Mouse (Mus musculus) adrenal gland, adult 10 weeks (tissue): ENCODE data around the gene Rab39. TPM values are rescaled to one million over a fixed set of nuclear protein-coding genes. Genes with fewer than 3 reads are reported as not detected.

Experiments used
- polyA plus RNA-seq: library from polyadenylated mRNA; stranded (reverse); fragments of 350-450 nt; fragmentation: Illumina TruSeq; extraction: RNeasy Lipid Tissue Mini Kit (QIAGEN cat#74804); gene quantifications from one replicate; pipeline ENCODE4 v1.2.3, GENCODE M21; 2014; ENCODE audit warnings: low read depth, low replicate concordance

Rab39 gene
- polyA plus RNA-seq = 1.9 TPM

GRCm38 (mm10) chr9:53705992-53706696, at the start of gene Rab39:
Rab39 (minus strand) TSS chr9:53706232.

GRCm38 (mm10) chr9:53669680-53670219, 36.3 kb downstream of the Rab39 start, which contains the start of gene Cul5:
Cul5 (minus strand) TSS chr9:53670014.

Other genes starting within 250 kb of the Rab39 start
- gene Atm, start 169.5 kb downstream of the Rab39 start, polyA plus RNA-seq = 18.5 TPM
- gene Npat, start 169.2 kb downstream of the Rab39 start, polyA plus RNA-seq = 34.5 TPM
- gene Acat1, start 95.8 kb downstream of the Rab39 start, polyA plus RNA-seq = 131 TPM
- 115 TPM for gene Cul5, start 36.2 kb downstream of the Rab39 start, polyA plus RNA-seq
- gene Slc35f2, start 65.3 kb upstream of the Rab39 start, polyA plus RNA-seq = 1.0 TPM
- gene Sln, start 143.9 kb upstream of the Rab39 start, polyA plus RNA-seq = not detected